Mouse (Mus musculus): ENCODE measurements around the gene Garnl3.

Gene Garnl3

DNA sequence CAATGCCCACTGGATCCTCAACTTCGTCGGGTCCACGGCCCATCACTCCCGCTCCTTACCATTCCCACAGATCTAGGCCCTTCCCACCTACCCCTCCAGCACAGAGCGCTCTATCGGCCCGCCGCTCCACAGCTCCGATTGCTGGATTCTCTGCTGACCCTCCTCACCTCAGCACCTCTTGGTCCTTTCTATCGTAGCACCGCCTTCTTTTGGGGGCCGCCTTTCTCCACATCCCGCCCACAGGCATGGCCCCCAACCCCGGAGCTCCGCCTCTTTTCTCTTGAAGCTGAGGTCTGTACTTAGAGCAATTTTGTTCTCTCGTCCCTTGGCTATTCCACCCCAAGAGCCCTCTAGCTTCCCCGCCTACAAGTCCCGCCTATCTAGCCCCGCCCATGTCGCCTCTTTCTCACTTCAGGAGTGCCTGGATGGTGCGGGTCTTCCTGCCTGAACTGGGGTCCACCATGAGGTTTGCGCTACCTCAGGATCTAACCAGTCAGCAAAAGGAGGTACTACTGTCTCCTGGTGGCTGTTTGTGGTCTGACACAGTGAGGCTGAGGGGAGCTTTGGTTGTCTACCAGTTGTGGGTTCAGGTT is at the start of gene Garnl3:
TSS of gene Garnl3 (minus strand) at position 155 of the 593 bp plus-strand sequence.
- DNase-seq (ENCODE audit: extremely low spot score): no peak

GRCm38 (mm10) chr2:33179930-33180630 is 48.6 kb upstream of the Garnl3 start:
- no peak for DNase-seq (ENCODE audit: extremely low spot score)

- DNase-seq (ENCODE audit: extremely low spot score): no peak
Measured at GRCm38 (mm10) chr2:33179171-33179929, 47.9 kb upstream of the Garnl3 start.

DNA sequence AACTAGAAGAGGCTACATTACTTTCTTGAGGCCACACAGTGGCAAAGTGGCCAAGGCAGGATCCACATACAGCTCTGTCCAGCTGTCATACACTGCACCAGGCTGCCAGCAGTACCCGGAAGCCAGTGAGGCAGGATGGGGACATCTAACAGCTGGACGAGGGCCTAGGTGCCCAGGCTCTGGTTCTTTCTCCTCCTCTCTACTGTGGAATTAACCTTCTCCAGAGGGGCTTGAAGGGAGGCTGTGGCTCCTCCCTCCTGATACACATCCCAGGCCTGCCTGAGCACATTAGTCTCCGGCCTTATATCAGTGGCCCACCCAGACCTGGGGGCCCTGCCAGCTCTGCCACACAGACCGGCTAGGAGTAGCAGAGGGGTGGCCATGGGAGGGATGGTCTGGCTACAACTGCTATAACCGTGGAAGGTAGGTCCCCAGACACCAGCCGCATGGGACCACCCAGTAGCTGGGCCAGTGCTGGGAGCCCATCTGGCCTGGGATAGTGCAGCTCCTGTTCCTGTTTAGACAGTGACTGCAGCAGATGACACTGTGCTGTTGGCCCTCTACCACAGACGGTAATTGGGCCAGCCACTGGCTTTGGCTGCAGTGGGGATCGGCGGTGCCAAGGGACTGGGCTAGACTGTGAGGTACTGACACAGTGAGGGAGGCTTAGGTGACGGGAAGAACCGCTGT is 46.9 kb upstream of the Garnl3 start:
- DNase-seq (ENCODE audit: extremely low spot score): no peak

- DNase-seq (ENCODE audit: extremely low spot score): no peak
Measured at GRCm38 (mm10) chr2:33177443-33178242, 46.2 kb upstream of the Garnl3 start.

DNA sequence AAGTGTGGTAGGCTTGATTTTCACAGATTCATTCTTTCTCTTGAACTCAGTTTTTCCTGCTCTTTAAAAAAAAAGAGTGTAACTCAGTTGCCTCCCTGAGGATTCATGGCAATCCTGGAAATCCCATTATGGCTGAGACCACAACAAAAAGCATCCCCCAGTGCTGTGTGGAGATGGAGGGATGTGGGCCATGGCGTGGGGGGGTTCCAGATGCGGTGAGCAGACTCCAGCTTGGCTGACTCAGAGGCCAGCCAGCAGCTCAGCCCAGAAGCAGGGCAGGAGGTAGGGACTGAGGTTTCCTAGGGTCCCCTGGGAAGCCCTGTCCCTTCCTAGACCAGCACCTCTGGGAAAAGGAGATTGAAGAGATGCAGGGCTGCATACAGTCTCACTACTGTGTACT is 45.5 kb upstream of the Garnl3 start:
- DNase-seq (ENCODE audit: extremely low spot score): no peak

DNA sequence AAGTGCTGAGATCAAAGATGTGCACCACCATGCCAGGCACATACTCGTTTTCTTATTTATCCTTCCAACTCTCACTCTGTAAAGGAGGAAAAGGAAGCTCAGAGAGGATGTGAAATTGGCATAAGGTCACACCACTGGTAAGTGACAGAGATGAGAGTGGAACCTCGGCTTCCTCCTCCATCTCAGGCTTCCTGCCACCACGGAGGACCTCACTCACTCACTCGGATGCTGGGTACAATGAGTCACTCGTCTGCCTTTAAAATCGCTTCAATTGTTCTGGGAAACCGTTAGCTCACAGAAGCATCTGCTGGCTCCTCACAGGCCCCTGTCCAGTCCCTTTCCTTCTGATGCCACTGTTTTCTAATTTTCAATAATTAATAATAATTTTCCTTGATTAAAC is 45.1 kb upstream of the Garnl3 start:
- no peak for DNase-seq (ENCODE audit: extremely low spot score)

GRCm38 (mm10) chr2:33173686-33174085 is 42.2 kb upstream of the Garnl3 start:
- DNase-seq (ENCODE audit: extremely low spot score): no peak

GRCm38 (mm10) chr2:33173126-33173525 is 41.7 kb upstream of the Garnl3 start:
- DNase-seq (ENCODE audit: extremely low spot score): no peak

GRCm38 (mm10) chr2:33170777-33171565 is 39.5 kb upstream of the Garnl3 start:
- DNase-seq (ENCODE audit: extremely low spot score): no peak

- no peak for DNase-seq (ENCODE audit: extremely low spot score)
Measured at GRCm38 (mm10) chr2:33169445-33169844, 38.0 kb upstream of the Garnl3 start.

DNA sequence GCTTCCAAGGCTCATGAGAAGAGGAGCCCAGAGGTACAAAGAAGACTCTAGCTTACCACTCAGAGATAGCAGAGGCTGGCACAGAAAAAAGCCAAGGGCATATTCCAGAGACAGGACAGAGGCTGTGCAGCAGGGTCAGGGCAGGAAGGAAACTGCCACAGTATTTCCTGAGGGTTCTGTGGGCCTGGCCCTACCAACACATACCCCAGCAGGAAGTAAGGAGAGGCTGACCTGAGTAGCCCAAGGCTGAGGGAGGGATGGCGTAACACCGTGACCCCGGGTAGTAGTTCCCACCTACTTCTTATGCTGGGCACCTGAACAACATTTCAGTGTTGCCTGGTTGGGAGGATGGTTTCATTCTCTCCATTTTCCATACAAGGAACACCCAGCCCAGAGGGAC is 35.6 kb upstream of the Garnl3 start:
- no peak for DNase-seq (ENCODE audit: extremely low spot score)

GRCm38 (mm10) chr2:33165710-33166374 is 34.4 kb upstream of the Garnl3 start:
- no peak for DNase-seq (ENCODE audit: extremely low spot score)

GRCm38 (mm10) chr2:33165229-33165628 is 33.8 kb upstream of the Garnl3 start:
- no peak for DNase-seq (ENCODE audit: extremely low spot score)

- no peak for DNase-seq (ENCODE audit: extremely low spot score)
Measured at GRCm38 (mm10) chr2:33164646-33165045, 33.2 kb upstream of the Garnl3 start.

GRCm38 (mm10) chr2:33162126-33162525 is 30.7 kb upstream of the Garnl3 start:
- DNase-seq (ENCODE audit: extremely low spot score): no peak

DNA sequence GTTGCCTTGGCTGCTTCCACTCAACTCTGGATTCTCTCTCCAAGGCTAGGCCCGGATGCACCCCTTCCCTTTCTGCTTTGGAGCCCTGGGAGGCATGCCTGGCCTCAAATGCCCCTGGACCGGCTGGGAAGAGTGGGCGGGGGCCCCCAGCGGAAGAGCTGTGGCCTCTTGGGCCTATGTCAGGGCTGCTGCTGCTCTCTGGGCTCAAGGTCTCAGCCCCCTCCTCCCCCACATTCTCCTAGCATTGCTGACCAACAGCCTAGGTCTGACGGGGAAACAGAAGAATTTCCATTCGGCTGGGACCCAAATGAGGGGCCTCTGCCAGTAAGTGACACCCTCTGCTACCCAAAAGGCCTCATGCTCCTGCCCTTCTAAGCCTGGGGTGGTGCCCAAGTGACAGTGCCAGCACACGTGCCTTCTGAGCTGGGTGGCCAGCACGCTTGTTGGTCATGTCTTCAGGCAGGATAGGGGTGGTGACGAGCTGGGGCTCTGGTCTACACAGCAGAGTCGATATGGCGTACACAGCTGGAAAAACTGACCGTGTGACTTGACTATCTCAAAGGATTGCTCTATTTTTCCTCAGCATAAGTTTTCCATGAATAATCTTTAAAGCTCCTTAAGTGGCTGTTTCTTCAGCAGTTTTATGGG is 29.0 kb upstream of the Garnl3 start:
- no peak for DNase-seq (ENCODE audit: extremely low spot score)

DNA sequence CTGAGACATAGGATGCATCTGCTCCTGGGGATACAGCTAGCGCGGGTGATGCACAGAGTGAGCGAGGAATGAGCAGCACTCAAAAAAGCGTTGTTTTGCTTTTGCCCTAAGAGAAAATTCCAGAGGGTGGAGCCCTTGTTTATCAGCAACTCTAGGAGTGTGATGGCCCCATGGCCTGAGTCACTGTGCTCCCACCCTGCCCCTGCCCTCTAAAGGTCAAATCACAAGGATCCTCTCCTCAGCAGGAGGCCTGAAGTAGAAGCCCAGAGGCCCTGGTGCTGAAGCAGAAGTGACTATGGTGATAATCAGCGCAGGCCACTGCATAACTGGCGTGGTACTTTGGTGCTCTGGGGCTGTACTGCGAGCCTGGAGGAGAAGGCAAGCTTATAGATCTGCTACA is 28.1 kb upstream of the Garnl3 start:
- DNase-seq (ENCODE audit: extremely low spot score): no peak

DNA sequence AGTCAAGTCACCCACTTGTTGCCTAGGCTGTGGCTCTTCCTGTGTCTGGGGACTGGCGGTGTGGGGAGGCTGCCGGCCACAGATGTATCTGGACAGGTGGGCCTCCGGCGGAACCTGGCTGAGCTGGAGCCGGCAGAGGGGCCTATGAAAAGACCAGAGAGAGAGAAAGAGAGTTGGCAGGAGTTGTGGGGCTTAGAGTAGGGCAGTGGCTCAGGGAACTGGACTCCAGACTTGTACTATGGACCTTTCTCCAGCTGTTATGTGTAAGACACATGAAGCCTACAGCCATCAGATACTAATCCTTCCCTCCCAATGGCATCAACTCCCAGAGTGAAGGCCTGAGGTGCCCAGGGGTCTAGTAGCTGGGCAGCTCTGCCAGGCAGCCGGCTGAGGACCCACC is 27.4 kb upstream of the Garnl3 start:
- no peak for DNase-seq (ENCODE audit: extremely low spot score)

Measured in embryo, embryonic 9.5 days (tissue).